Mouse (Mus musculus) layer of hippocampus, adult 2 months (tissue): ENCODE results near the gene Col7a1. TPM values are rescaled to one million over a fixed set of nuclear protein-coding genes. Genes with fewer than 3 reads are reported as not detected.

Experiments
- DNase-seq, 2 experiments: peaks; one replicate each; pipeline ENCODE4 v3.0.0; 2022; ENCODE audit warnings: low spot score in 2 of 2
- H3K27ac ChIP-seq: fragments of 200-600 bp; 2 replicates; pipeline ENCODE4 v1.8.1; 2022
- H3K4me3 ChIP-seq: fragments of 200-600 bp; 2 replicates; pipeline ENCODE4 v1.8.1; 2022; ENCODE audit warnings: mild to moderate bottlenecking
- CTCF ChIP-seq: fragments of 200-600 bp; conservative IDR thresholded peaks from 2 replicates; pipeline ENCODE4 v1.8.1; 2022; ENCODE audit warnings: antibody characterized with exemption, mild to moderate bottlenecking, moderate library complexity
- total RNA-seq, 2 experiments: library from RNA; stranded (reverse); gene quantifications; 2 replicates each; pipeline ENCODE4 v1.2.3; 2021

Gene Col7a1
- total RNA-seq, 2 experiments from 2014 or later, result 3.8 to 4.6 TPM

- H3K4me3 ChIP-seq, result peak within 1 kb of the TSS; percentile 68
- peak within 1 kb of the TSS; percentile 90 for H3K27ac ChIP-seq
- peak; percentile 84 to 96 for DNase-seq
- no peak for TF ChIP-seq CTCF
These were observed 38.2 kb downstream of the Col7a1 start, which contains the start of gene Pfkfb4 for GRCm38 (mm10) chr9:108991428-108992084. Gene Pfkfb4, plus strand, starts transcription at chr9:108991778.

- DNase-seq, result no peak
- no peak for TF ChIP-seq CTCF
- Histone ChIP-seq H3K27ac (peak overlapping the region; percentile 85), H3K4me3 (peak overlapping the region; percentile 68)
These were observed 38.7 kb downstream of the Col7a1 start for GRCm38 (mm10) chr9:108992085-108992469.

GRCm38 (mm10) chr9:108992620-108993361 is 39.4 kb downstream of the Col7a1 start:
- no peak for TF ChIP-seq CTCF
- Histone ChIP-seq H3K27ac (peak overlapping the region; percentile 85), H3K4me3 (peak overlapping the region; percentile 68)
- no peak for DNase-seq

GRCm38 (mm10) chr9:108996411-108996810 is 43.0 kb downstream of the Col7a1 start:
- no peak for TF ChIP-seq CTCF
- Histone ChIP-seq H3K4me3 (no peak overlapping the region), H3K27ac (no peak overlapping the region)
- DNase-seq, result no peak

GRCm38 (mm10) chr9:108998287-108999166 is 45.1 kb downstream of the Col7a1 start:
- H3K27ac ChIP-seq, result peak overlapping the region; percentile 48; the same call in 1 of the 2 replicates
- no peak for DNase-seq

GRCm38 (mm10) chr9:108999167-108999526 is 45.8 kb downstream of the Col7a1 start:
- Histone ChIP-seq H3K27ac (no peak overlapping the region; the same call in 1 of the 2 replicates), H3K4me3 (no peak overlapping the region)
- DNase-seq, result no peak
- TF ChIP-seq CTCF, result no peak

More at GRCm38 (mm10) chr9:108998287-108999166, 45.1 kb downstream of the Col7a1 start:
- no peak for TF ChIP-seq CTCF
- no peak overlapping the region for H3K4me3 ChIP-seq

- peak in 1 of 2 experiments; percentile 68 for DNase-seq
- Histone ChIP-seq H3K27ac (no peak overlapping the region), H3K4me3 (no peak overlapping the region)
- peak; percentile 99 for TF ChIP-seq CTCF
These were observed 47.3 kb downstream of the Col7a1 start for GRCm38 (mm10) chr9:109000726-109001125.

GRCm38 (mm10) chr9:109003201-109003600 is 49.8 kb downstream of the Col7a1 start:
- no peak overlapping the region for H3K27ac ChIP-seq
- H3K4me3 ChIP-seq, result no peak overlapping the region
- peak in 1 of 2 experiments; percentile 60 for DNase-seq
- TF ChIP-seq CTCF, result peak; percentile 88

GRCm38 (mm10) chr9:109007025-109007780 is 53.8 kb downstream of the Col7a1 start:
- Histone ChIP-seq H3K27ac (no peak overlapping the region), H3K4me3 (no peak overlapping the region)
- TF ChIP-seq CTCF, result no peak
- DNase-seq, result no peak

- H3K27ac ChIP-seq, result no peak overlapping the region
- H3K4me3 ChIP-seq, result no peak overlapping the region
- no peak for TF ChIP-seq CTCF
- DNase-seq, result no peak
These were observed 54.7 kb downstream of the Col7a1 start for GRCm38 (mm10) chr9:109008081-109008480.

- H3K4me3 ChIP-seq, result no peak overlapping the region
- peak overlapping the region; percentile 43; the same call in 1 of the 2 replicates for H3K27ac ChIP-seq
- TF ChIP-seq CTCF, result no peak
- DNase-seq, result no peak
These were observed 55.7 kb downstream of the Col7a1 start for GRCm38 (mm10) chr9:109008994-109009635.
